Mouse (Mus musculus) liver, embryonic 13.5 days (tissue): ENCODE results near the gene Cfap57. TPM values are rescaled to one million over a fixed set of nuclear protein-coding genes. Genes with fewer than 3 reads are reported as not detected.

Experiments used
- ATAC-seq: fragments of 200-750 bp; cut with Nextera tagmentation; 2 replicates; pipeline ENCODE4 v1.8.0; 2017; ENCODE audit warnings: low read depth, mild to moderate bottlenecking, moderate number of reproducible peaks, moderate library complexity
- DNase-seq: peaks from one replicate; pipeline ENCODE4 v3.0.0; 2022
- H3K27ac ChIP-seq: fragments of 300-500 bp; sonication (generic); 2 replicates; pipeline ENCODE4 v1.5.1; 2015; ENCODE audit warnings: moderate library complexity, mild to moderate bottlenecking, inconsistent platforms
- H3K27me3 ChIP-seq: fragments of 300-500 bp; sonication (generic); 2 replicates; pipeline ENCODE4 v1.6.1; 2015; ENCODE audit warnings: mild to moderate bottlenecking, inconsistent platforms
- H3K36me3 ChIP-seq: fragments of 300-500 bp; sonication (generic); 2 replicates; pipeline ENCODE4 v1.6.1; 2015; ENCODE audit warnings: mild to moderate bottlenecking, inconsistent platforms
- H3K4me1 ChIP-seq: fragments of 300-500 bp; sonication (generic); replicated peaks from 2 replicates; pipeline ENCODE4 v1.6.1; 2015; ENCODE audit warnings: inconsistent platforms
- H3K4me2 ChIP-seq: fragments of 300-500 bp; sonication (generic); 2 replicates; pipeline ENCODE4 v1.6.1; 2015; ENCODE audit warnings: inconsistent platforms, mild to moderate bottlenecking, moderate library complexity
- H3K4me3 ChIP-seq: fragments of 300-500 bp; sonication (generic); replicated peaks from 2 replicates; pipeline ENCODE4 v1.5.1; 2015; ENCODE audit warnings: mild to moderate bottlenecking, inconsistent platforms
- H3K9ac ChIP-seq: fragments of 300-500 bp; sonication (generic); 2 replicates; pipeline ENCODE4 v1.6.1; 2015; ENCODE audit warnings: mild to moderate bottlenecking, inconsistent platforms
- H3K9me3 ChIP-seq: fragments of 300-500 bp; sonication (generic); replicated peaks from 2 replicates; pipeline ENCODE4 v1.6.1; 2016; ENCODE audit warnings: inconsistent platforms
- WGBS: fragments of 180-500 bp; shearing (Covaris S2); methylation state at CpG from one replicate; pipeline ENCODE4 v1.1.7; 2015; ENCODE audit not compliant: insufficient replicate concordance; 5-methylcytosine and 5-hydroxymethylcytosine counted together
- polyA plus RNA-seq: library from polyadenylated mRNA; unstranded; fragments of >200 nt; fragmentation: Nextera tagmentation; extraction: Ambion mirVana; gene quantifications from 2 replicates; pipeline ENCODE4 v1.2.1, GENCODE M21; 2015

Gene Cfap57
- polyA plus RNA-seq: 1.2 and 1.3 TPM in 2 replicates

DNA sequence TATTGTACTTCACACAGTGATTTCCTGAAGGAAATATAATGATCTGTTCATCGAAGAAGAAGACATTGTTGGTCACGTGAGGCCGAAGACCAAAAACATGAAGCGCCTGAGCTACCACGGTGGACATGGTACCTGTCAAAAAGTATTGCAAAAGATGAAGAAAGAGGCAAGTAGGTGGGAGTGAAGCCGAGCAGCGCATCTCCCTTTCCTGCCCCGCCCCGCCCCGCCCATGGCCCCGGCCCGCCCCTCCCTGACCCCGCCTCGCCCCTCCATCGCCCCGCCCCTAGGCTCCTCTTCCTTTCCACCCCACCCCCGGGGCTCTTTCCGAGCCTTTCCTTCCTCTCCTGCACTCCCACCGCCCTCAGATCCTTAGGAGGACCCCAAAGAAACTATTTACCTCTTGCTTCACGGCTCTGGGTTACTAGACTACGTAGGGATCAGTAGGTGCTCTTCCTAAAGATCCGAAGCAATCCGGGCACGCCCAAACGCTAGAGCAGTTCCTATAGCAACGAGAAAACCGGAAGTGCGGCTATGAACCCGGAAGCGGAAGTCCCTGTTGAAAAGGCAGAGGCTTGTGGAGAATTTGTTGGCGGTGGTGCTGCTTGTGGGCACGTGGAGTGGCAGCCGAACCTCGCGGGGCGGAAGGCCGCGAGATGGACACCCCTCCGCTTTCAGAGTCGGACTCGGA, at the start of gene Cfap57, which contains the start of gene Ebna1bp2:
TSS of gene Cfap57 (minus strand) at position 499 of the 688 bp plus-strand sequence.
TSS of gene Ebna1bp2 (plus strand) at position 521 of the 688 bp plus-strand sequence.
- Histone ChIP-seq H3K9me3 (no peaks in the 10 kb centered on the region), H3K4me2 (peak within 1 kb of the TSS; percentile 93), H3K36me3 (peaks cover 29% of the 10 kb centered on the region), H3K4me1 (peaks cover 16% of the 10 kb centered on the region), H3K27me3 (no peaks in the 10 kb centered on the region), H3K4me3 (peak within 1 kb of the TSS; percentile 85), H3K27ac (peak within 1 kb of the TSS; percentile 51; the same call in 1 of the 2 replicates), H3K9ac (peak within 1 kb of the TSS; percentile 79)
- peak; percentile 87 for DNase-seq
- peak; percentile 89 for ATAC-seq
- WGBS: 1% methylated on average over 40 of the region's 41 CpGs

DNA sequence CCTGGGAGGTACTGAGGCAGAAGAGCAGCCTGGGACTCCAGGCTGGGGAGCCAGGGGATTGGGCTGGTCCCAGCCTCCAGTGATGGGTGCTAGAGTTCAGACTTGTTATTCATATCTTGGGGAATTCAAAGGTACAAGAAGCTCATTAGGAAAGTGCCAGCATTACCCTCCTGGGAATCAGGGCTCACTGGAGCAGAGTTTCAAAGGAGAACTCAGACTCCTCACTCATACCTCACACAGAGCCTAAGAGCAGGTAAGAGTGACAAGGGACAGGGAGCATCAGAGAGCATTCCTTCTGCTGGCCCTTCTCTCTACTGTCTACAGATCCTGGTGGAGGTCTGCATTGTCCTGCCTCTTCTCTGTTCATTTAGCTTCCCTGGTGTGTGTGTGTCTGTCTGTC, 38.1 kb upstream of the Cfap57 start, which contains the start of gene Olfr62:
TSS of gene Olfr62 (plus strand) at position 301 of the 400 bp plus-strand sequence.
- Histone ChIP-seq H3K4me1 (no peaks in the 10 kb centered on the region), H3K4me3 (no peak within 1 kb of the TSS), H3K27ac (no peak within 1 kb of the TSS), H3K9me3 (no peaks in the 10 kb centered on the region), H3K36me3 (no peaks in the 10 kb centered on the region), H3K27me3 (no peaks in the 10 kb centered on the region), H3K4me2 (no peak within 1 kb of the TSS), H3K9ac (no peak within 1 kb of the TSS)
- DNase-seq (no peak), ATAC-seq (no peak)

DNA sequence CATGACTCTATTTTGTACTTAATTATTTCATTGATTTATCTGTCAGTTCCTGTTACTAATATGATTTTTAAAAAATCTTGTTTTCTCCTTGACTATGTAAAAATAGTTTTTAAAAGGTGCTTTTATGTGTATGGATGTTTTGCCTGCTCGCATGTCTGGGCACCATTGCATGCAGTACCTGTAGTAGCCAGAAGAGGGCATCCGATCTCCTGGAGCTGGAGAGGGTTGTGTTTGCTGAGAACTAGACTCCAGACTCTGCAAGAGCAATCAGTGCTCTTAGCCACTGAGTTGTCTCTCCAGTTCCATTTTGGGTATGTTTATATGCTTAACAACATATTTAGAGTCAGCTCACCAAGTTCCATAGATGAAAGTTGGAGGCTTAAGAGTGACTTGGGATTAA, 24.7 kb upstream of the Cfap57 start:
- no peak overlapping the region for H3K27ac ChIP-seq
- no peaks in the 10 kb centered on the region for H3K36me3 ChIP-seq
- no peak overlapping the region for H3K9ac ChIP-seq
- no peak for DNase-seq
- WGBS: 7% methylated on average over 2 of the region's 2 CpGs
- H3K9me3 ChIP-seq: no peaks in the 10 kb centered on the region
- no peaks in the 10 kb centered on the region for H3K27me3 ChIP-seq
- H3K4me1 ChIP-seq: no peaks in the 10 kb centered on the region
- no peak overlapping the region for H3K4me3 ChIP-seq
- ATAC-seq: no peak
- no peak overlapping the region for H3K4me2 ChIP-seq

DNA sequence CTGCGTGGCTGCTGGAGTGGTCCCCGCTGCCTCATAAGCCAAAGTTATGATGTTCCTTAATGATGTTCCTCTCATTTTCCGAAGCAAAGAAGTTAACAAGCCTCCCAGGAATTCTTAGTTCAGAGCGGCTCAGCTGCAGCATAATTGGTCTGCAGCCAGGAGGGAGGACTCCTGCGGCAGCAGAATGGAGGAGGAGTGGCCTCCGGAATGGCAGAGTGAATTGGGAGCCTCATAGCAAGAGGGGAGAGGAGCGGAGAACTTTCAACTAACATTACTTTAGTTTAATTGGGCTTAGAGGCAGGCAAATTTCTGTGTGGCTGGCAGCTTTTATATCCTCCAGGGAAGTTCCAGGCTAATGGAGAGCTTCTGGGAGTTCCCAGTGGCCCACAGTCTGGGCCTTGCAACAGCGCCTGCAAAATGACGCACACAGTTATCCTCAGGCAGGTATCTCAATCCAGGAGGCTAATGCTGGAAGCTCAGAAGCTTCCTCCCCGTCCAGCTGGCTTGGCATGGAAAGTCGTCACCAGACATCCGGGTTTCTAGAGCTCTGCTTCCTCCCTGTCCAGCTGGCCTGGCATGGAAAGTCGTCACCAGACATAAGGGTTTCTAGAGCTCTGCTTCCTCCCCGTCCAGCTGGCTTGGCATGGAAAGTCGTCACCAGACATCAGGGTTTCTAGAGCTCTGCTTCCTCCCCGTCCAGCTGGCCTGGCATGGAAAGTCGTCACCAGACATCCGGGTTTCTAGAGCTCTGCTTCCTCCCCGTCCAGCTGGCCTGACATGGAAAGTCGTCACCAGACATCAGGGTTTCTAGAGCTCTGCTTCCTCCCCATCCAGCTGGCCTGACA, 22.0 kb upstream of the Cfap57 start:
- Histone ChIP-seq H3K27me3 (no peaks in the 10 kb centered on the region), H3K4me3 (no peak overlapping the region), H3K9me3 (no peaks in the 10 kb centered on the region), H3K9ac (no peak overlapping the region), H3K27ac (no peak overlapping the region), H3K36me3 (no peaks in the 10 kb centered on the region), H3K4me1 (no peaks in the 10 kb centered on the region), H3K4me2 (no peak overlapping the region)
- DNase-seq (no peak), ATAC-seq (no peak)
- WGBS: 38% methylated on average over 20 of the region's 20 CpGs

DNA sequence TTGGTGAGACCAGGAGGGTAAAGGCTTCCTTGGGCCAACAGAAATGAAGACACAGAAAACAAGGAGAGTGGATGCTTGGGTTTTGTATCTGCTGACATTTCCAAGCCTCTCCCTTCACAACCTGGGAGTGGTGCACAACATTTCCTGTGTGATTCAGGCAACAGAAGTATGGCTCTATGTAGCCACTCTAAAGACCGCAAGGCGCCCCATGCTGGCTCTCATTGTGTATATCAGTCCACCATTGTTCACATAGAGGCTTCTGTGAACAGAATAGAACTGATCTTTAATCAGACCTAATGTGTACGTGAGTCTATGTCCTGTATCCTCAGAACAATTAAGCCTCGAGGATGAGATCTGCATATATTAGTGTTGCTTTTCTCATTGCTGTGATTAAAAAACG, 9.7 kb upstream of the Cfap57 start:
- Histone ChIP-seq H3K27me3 (no peaks in the 10 kb centered on the region), H3K9me3 (no peaks in the 10 kb centered on the region), H3K9ac (no peak overlapping the region), H3K4me1 (no peaks in the 10 kb centered on the region), H3K27ac (no peak overlapping the region), H3K4me2 (no peak overlapping the region), H3K4me3 (no peak overlapping the region), H3K36me3 (peaks cover 51% of the 10 kb centered on the region)
- DNase-seq (no peak), ATAC-seq (no peak)
- 85% methylated on average over 5 of the region's 5 CpGs for WGBS

DNA sequence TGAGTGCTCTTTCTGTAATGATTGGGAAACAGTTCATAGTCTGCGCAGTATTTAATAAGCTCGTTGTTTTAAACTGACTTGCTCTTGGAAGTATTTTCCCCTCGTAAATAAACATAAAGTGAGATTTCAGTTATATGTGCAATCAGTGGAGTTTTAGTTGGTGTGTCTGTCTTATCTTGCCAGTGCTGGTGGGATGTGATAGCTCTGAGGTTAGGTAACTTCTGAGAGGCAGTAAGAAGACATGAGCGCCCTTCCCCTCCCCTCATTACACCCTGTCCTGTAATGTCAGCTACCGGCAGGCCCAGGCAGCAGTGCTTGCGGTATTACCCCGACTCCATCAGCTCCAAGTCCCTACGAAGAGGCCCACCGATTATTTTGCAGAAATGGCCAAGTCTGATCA, 1.2 kb upstream of the Cfap57 start:
- 29% methylated on average over 9 of the region's 9 CpGs for WGBS
- ATAC-seq (0 out of 2 replicates have a peak, but pooled peaks have one; percentile 35), DNase-seq (peak; percentile 17)
- peaks cover 43% of the 10 kb centered on the region for H3K36me3 ChIP-seq
- H3K9ac ChIP-seq: peak overlapping the region; percentile 79
- H3K4me1 ChIP-seq: peaks cover 16% of the 10 kb centered on the region
- H3K27ac ChIP-seq: no peak overlapping the region
- peak overlapping the region; percentile 93 for H3K4me2 ChIP-seq
- peak overlapping the region; percentile 85 for H3K4me3 ChIP-seq
- no peaks in the 10 kb centered on the region for H3K9me3 ChIP-seq
- H3K27me3 ChIP-seq: no peaks in the 10 kb centered on the region

DNA sequence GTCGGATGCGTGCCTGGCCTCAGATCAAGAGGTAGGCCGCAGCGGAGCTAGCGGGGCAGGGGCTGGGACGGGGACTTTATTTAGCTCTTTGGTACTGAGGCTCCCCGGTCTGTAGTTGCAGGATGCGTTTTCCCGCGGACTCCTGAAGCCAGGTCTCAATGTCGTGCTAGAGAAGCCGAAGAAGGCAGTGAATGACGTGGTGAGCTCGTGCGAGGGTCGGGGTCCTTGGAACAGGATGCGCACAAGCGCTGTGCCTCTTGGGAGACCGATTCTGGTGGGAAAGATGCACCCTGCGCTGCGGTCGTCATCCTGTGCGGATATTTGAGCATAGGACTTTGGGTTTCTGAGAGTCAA, 367 bp upstream of the Cfap57 start:
- Histone ChIP-seq H3K27me3 (no peaks in the 10 kb centered on the region), H3K27ac (peak overlapping the region; percentile 51; the same call in 1 of the 2 replicates), H3K9ac (peak overlapping the region; percentile 79), H3K4me3 (peak overlapping the region; percentile 85), H3K4me1 (peaks cover 16% of the 10 kb centered on the region), H3K9me3 (no peaks in the 10 kb centered on the region), H3K4me2 (peak overlapping the region; percentile 93), H3K36me3 (peaks cover 34% of the 10 kb centered on the region)
- ATAC-seq (peak; percentile 17; the same call in 1 of the 2 replicates), DNase-seq (no peak)
- under 1% methylated on average over 23 of the region's 23 CpGs for WGBS

DNA sequence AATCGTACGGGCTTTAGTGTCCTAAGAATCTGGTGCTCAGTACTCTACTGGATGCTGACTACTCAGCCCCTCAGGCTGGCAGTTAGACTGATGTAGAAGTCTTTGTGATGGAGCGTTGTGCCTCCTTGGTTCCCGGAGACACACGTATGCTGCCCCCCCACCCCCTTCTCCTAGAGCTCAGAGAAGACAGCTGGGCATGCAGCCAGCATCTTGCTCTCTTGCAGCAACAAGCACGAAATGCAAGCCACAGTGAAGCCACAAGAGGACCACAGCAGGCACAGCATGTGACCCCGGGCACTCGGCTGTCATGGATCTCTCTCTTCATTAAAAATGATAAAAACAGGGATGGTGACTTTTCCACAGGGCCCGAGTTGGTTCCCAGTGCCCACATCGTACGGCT, 5.2 kb downstream of the Cfap57 start:
- H3K4me3 ChIP-seq: no peak overlapping the region
- H3K27ac ChIP-seq: no peak overlapping the region
- 73% methylated on average over 11 of the region's 11 CpGs for WGBS
- no peak overlapping the region for H3K4me2 ChIP-seq
- no peak overlapping the region for H3K9ac ChIP-seq
- H3K9me3 ChIP-seq: no peaks in the 10 kb centered on the region
- ATAC-seq (no peak), DNase-seq (no peak)
- H3K27me3 ChIP-seq: peaks cover 1% of the 10 kb centered on the region; the same call in 1 of the 2 replicates
- peaks cover 3% of the 10 kb centered on the region; the same call in 1 of the 2 replicates for H3K4me1 ChIP-seq
- no peaks in the 10 kb centered on the region for H3K36me3 ChIP-seq

DNA sequence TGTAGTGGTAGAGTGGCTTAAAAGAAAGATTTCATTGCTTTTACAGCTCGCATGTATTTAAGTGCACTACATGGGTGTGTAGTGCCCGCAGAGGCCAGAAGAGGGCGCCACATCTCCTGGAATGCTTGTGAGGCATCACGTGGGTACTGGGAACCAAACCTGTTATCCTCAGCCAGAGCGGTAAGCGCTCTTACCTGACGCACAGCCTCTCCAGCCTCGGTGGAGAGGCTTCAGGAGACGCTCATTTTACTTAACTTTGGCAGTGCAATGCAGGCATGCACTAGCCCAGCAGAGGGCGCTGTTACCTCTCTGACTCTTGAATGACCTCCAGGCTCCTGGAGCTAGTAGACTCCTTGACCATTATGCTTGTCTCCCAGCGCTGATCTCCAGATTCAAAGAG, 8.0 kb downstream of the Cfap57 start:
- 18% methylated on average over 11 of the region's 11 CpGs for WGBS
- H3K36me3 ChIP-seq: no peaks in the 10 kb centered on the region
- H3K4me1 ChIP-seq: no peaks in the 10 kb centered on the region
- no peaks in the 10 kb centered on the region for H3K9me3 ChIP-seq
- ATAC-seq (no peak), DNase-seq (peak; percentile 18)
- H3K9ac ChIP-seq: no peak overlapping the region
- H3K27me3 ChIP-seq: peaks cover 8% of the 10 kb centered on the region
- no peak overlapping the region for H3K4me2 ChIP-seq
- no peak overlapping the region for H3K27ac ChIP-seq
- no peak overlapping the region for H3K4me3 ChIP-seq

DNA sequence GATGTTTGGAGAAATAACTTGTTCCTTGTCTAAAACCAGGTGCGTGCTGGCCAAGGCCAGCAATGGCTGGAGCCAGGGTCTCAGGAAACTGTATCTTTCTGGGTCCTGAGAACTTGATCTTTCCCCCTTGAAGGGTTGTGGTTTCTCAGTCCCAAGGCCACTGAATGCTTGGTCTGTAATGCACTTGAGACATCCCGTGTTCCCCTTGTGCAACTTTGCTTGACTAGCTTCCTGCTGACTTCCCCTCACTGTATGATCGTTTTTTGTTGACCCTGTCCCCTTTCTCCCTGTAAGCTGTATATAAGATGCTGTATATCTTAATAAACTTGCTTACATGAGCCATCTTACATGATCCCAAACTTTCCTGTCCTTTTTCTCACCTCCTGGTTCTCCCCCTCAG, 10.7 kb downstream of the Cfap57 start:
- ATAC-seq (no peak), DNase-seq (no peak)
- Histone ChIP-seq H3K4me2 (no peak overlapping the region), H3K27me3 (peaks cover 8% of the 10 kb centered on the region), H3K4me3 (no peak overlapping the region), H3K27ac (no peak overlapping the region), H3K4me1 (no peaks in the 10 kb centered on the region), H3K36me3 (no peaks in the 10 kb centered on the region), H3K9ac (no peak overlapping the region), H3K9me3 (no peaks in the 10 kb centered on the region)
- 21% methylated on average over 3 of the region's 3 CpGs for WGBS

DNA sequence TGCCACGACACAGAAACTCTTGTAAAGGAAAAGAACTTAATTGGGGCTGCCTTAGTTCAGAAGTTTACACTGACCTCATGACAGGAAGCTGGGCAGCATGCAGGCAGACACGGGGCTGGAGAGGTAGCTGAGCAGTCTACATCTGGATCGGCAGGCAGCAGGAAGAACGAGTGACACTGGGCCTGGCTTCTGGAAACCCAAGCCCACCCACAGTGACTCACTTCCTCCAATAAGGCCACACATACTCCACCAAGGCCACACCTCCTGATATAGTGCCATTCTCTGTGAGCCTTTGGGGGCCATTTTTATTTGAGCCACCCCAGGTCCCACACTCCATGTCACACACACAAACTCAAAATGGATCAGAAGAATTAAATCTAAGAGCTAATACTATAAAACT, 16.5 kb downstream of the Cfap57 start:
- no peak for ATAC-seq

More for the DNA sequence above, 16.5 kb downstream of the Cfap57 start:
- no peaks in the 10 kb centered on the region for H3K4me1 ChIP-seq
- H3K9ac ChIP-seq: no peak overlapping the region
- no peak overlapping the region for H3K27ac ChIP-seq
- no peaks in the 10 kb centered on the region for H3K27me3 ChIP-seq
- no peaks in the 10 kb centered on the region for H3K36me3 ChIP-seq
- no peak for DNase-seq
- H3K4me2 ChIP-seq: no peak overlapping the region
- H3K4me3 ChIP-seq: no peak overlapping the region
- no peaks in the 10 kb centered on the region for H3K9me3 ChIP-seq
- WGBS: 18% methylated on average over 4 of the region's 4 CpGs
